In genomic region chr10:67311277-67311959, GRCm38 (mm10) we compare ENCODE assay signal across 8 mouse cellular contexts. TPM values are rescaled to one million over a fixed set of nuclear protein-coding genes. Genes with fewer than 3 reads are reported as not detected.
A peak's percentile ranks its signal among the peaks of the same experiment; 100 is the strongest.
DNase-seq lines count a peak whose midpoint lies in the region; ATAC-seq and TF ChIP-seq lines count a peak whose summit lies in the region.

No protein-coding gene starts in this region.

- DNase-seq in cerebellum, adult 2 months, result peak; percentile 43 to 45
- DNase-seq in cerebellum, adult 9-11 months, result no peak
- DNase-seq in adrenal gland, postnatal 10 days, result peak; percentile 77
- DNase-seq in heart, postnatal 25 days (ENCODE audit: low spot score), result peak; percentile 36
- peak; percentile 19 to 73 for DNase-seq in layer of hippocampus, adult 18-20 months (ENCODE audit: low spot score in 2 of 2)
- DNase-seq in lung, postnatal 0 days (ENCODE audit: low spot score), result peak; percentile 80
- peak; percentile 46 for DNase-seq in retina, postnatal 7 days (ENCODE audit: low read depth, low spot score)

- H3K27ac ChIP-seq in cerebellum, adult 2 months (ENCODE audit: insufficient read depth, low read length), result no peak overlapping the region
- H3K27ac ChIP-seq in embryonic fibroblast, embryonic 13.5 days (ENCODE audit: insufficient read depth, low read length), result no peak overlapping the region
- no peak overlapping the region for H3K27ac ChIP-seq in lung, postnatal 0 days (ENCODE audit: low read length)

- TF ChIP-seq EP300 in lung, postnatal 0 days (IDR thresholded peaks at IDR 0.05), result no peak

- H3K4me1 ChIP-seq in cerebellum, adult 2 months (ENCODE audit: control insufficient read depth, insufficient read depth, low read length), result no peaks in the 10 kb centered on the region
- H3K4me1 ChIP-seq in embryonic fibroblast, embryonic 13.5 days (ENCODE audit: control insufficient read depth, insufficient read depth, low read length), result peaks cover 6% of the 10 kb centered on the region; the same call in 1 of the 2 replicates
- H3K4me1 ChIP-seq in lung, postnatal 0 days (ENCODE audit: insufficient read depth, low read depth, low read length), result no peaks in the 10 kb centered on the region

- H3K27me3 ChIP-seq in cerebellum, adult 2 months (ENCODE audit: control insufficient read depth, insufficient read depth, low read length), result no peaks in the 10 kb centered on the region
- H3K27me3 ChIP-seq in lung, postnatal 0 days (replicated peaks; ENCODE audit: insufficient read depth, low read length), result no peaks in the 10 kb centered on the region

- H3K36me3 ChIP-seq in lung, postnatal 0 days (ENCODE audit: insufficient read depth, low read length), result no peaks in the 10 kb centered on the region

- H3K4me3 ChIP-seq in cerebellum, adult 2 months (replicated peaks; ENCODE audit: insufficient read depth, low read depth, low read length), result no peak overlapping the region
- no peak overlapping the region for H3K4me3 ChIP-seq in embryonic fibroblast, embryonic 13.5 days (ENCODE audit: insufficient read depth, low read length)
- H3K4me3 ChIP-seq in lung, postnatal 0 days (ENCODE audit: low read depth, low read length), result no peak overlapping the region

- no peak overlapping the region for H3K9ac ChIP-seq in lung, postnatal 0 days (replicated peaks; ENCODE audit: low read depth)

- H3K4me2 ChIP-seq in lung, postnatal 0 days (replicated peaks; ENCODE audit: low read depth, low read length), result no peak overlapping the region

- WGBS in cerebellum, adult 2 months, result 17% methylated on average over 9 of the region's 9 CpGs
- 14% methylated on average over 9 of the region's 9 CpGs for WGBS in lung, postnatal 0 days

- ATAC-seq in lung, postnatal 0 days, result peak; percentile 72

- TF ChIP-seq CTCF in cerebellum, adult 2 months (IDR thresholded peaks at IDR 0.05; ENCODE audit: borderline replicate concordance, insufficient read depth, low read depth, low read length), result peak; percentile 73
- peak; percentile 44; the same call in 1 of the 2 replicates for TF ChIP-seq CTCF in embryonic fibroblast, embryonic 13.5 days (IDR thresholded peaks at IDR 0.05; ENCODE audit: borderline replicate concordance, insufficient read depth, low read length)
- peak; percentile 83 for TF ChIP-seq CTCF in lung, postnatal 0 days (IDR thresholded peaks at IDR 0.05)

- no peaks in the 10 kb centered on the region for H3K9me3 ChIP-seq in lung, postnatal 0 days (ENCODE audit: low read length)

- intact Hi-C loops in heart, postnatal 25 days (cut with DNase I), result loop anchor here (1.0 to 5.0 kb wide), 2 partner anchors 46 to 459 kb away; no protein-coding TSS in a partner anchor

- no peak for TF ChIP-seq POLR2A in cerebellum, adult 2 months (IDR thresholded peaks at IDR 0.05; ENCODE audit: borderline replicate concordance, insufficient read depth, low read length)
- no peak for TF ChIP-seq POLR2A in embryonic fibroblast, embryonic 13.5 days (IDR thresholded peaks at IDR 0.05; ENCODE audit: low read depth, low read length)

RNA-seq across cellular contexts. Expression of gene Nrbf2, which starts 26.3 kb away (rescaled TPM):
- polyA plus RNA-seq in cerebellum, adult 2 months (2012; rRNA removed), result 21.3 and 22.4 TPM in 2 replicates
- total RNA-seq in adrenal gland, postnatal 10 days (2021), result 10 to 100 TPM; 18.7 to 19.8 TPM
- 27.6 and 31.3 TPM in 2 replicates for polyA plus RNA-seq in embryonic fibroblast, embryonic 13.5 days (2011; ENCODE audit: insufficient read length, low read depth, missing spikeins)
- 1 to 10 TPM; 6.9 to 8.6 TPM for total RNA-seq in heart, postnatal 25 days (2021)
- 10 to 100 TPM; 18.4 to 21.6 TPM for total RNA-seq in layer of hippocampus, adult 18-20 months (2021)
- polyA plus RNA-seq in lung, postnatal 0 days (2015; fragmentation: Nextera tagmentation; extraction: Ambion mirVana), result 40.6 and 43.8 TPM in 2 replicates
